Mouse (Mus musculus) stomach, postnatal 0 days (tissue): Measurements from ENCODE around the gene Hacl1.

Source experiments
- CTCF ChIP-seq: IDR thresholded peaks from 2 replicates; pipeline ENCODE4 v1.5.1; 2016; ENCODE audit warnings: antibody characterized with exemption, low read depth, mild to moderate bottlenecking, moderate library complexity
- EP300 ChIP-seq: optimal IDR thresholded peaks from 2 replicates; pipeline ENCODE3; 2016; ENCODE audit warnings: antibody characterized with exemption

GRCm38 (mm10) chr14:31647991-31648390 is 6.9 kb upstream of the Hacl1 start:
- TF ChIP-seq EP300 (no peak), CTCF (no peak)
